Mouse (Mus musculus): Measurements from ENCODE around the gene Sun5.

The Sun5 gene

DNA sequence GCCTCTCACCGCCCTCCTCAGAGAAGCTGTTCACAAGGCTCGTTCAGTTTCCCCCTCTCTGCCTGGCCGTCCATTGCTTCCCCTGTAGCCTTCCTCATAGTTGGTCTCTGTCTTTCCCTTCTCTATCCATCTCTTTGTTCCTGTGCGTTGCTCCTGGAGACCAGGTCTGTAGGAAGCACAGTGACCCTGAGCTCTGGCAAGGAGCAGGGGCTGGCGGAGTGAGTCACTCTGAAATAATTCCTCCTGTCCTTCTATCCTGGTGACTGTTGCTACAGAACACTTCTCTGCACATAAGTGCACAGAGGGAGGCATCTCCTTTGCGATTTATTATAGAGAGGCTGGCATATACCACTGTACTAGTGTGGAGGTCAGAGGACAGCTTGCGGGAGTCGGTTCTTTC is 62.7 kb downstream of the Sun5 start:
- DNase-seq, result no peak

DNA sequence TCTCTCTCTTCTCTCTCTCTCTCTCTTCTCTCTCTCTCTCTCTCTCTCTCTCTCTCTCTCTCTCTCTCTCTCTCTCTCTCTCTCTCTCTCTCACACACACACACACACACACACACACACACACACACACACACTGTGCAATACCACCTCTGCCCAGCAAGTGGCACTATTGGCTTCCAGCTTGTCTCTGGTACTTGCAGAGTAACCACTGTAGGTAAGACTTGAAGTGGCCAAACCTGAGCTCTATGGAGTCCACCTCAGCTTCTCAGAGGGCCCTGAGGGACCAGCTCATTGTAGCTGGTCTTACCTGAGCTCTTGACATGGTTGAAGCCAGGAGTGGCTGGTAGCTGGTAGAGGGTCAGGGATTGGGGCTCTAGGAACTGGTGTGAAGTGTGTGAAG is 63.4 kb downstream of the Sun5 start:
- peak; percentile 35 to 77 for DNase-seq
